Mouse (Mus musculus) midbrain, embryonic 14.5 days (tissue): ENCODE data around the gene Scpep1. TPM values are rescaled to one million over a fixed set of nuclear protein-coding genes. Genes with fewer than 3 reads are reported as not detected.
"Not testable (repeated sequence)": the region's sequence is repeated elsewhere in the genome, so short reads cannot be mapped to it uniquely, and the experiment has no call there.

Experiments used
- ATAC-seq: fragments of 200-750 bp; cut with Nextera tagmentation; 2 replicates; pipeline ENCODE4 v1.8.0; 2017; ENCODE audit warnings: moderate number of reproducible peaks, moderate library complexity; ENCODE audit not compliant: low FRiP score, low TSS enrichment
- DNase-seq: peaks from one replicate; pipeline ENCODE4 v3.0.0-alpha.2; 2015
- H3K27ac ChIP-seq: fragments of 300-500 bp; sonication (generic); replicated peaks from 2 replicates; pipeline ENCODE4 v1.5.1; 2014; ENCODE audit warnings: mild to moderate bottlenecking, low read depth, low read length, moderate library complexity
- H3K27me3 ChIP-seq: fragments of 300-500 bp; sonication (generic); 2 replicates; pipeline ENCODE4 v1.6.1; 2014; ENCODE audit warnings: low read length, control low read depth, mixed read lengths; ENCODE audit not compliant: control insufficient read depth, insufficient read depth
- H3K36me3 ChIP-seq: fragments of 300-500 bp; sonication (generic); 2 replicates; pipeline ENCODE4 v1.6.1; 2014; ENCODE audit warnings: low read length, control low read depth; ENCODE audit not compliant: control insufficient read depth, insufficient read depth
- H3K4me1 ChIP-seq: fragments of 300-500 bp; sonication (generic); 2 replicates; pipeline ENCODE4 v1.6.1; 2014; ENCODE audit warnings: mild to moderate bottlenecking, antibody characterized with exemption, low read length, control low read depth; ENCODE audit not compliant: control insufficient read depth, insufficient read depth
- H3K4me2 ChIP-seq: fragments of 300-500 bp; sonication (generic); 2 replicates; pipeline ENCODE4 v1.6.1; 2014; ENCODE audit warnings: mild to moderate bottlenecking, low read length, moderate library complexity
- H3K4me3 ChIP-seq: fragments of 300-500 bp; sonication (generic); replicated peaks from 2 replicates; pipeline ENCODE4 v1.5.1; 2014; ENCODE audit warnings: low read depth, low read length
- H3K9ac ChIP-seq: fragments of 300-500 bp; sonication (generic); replicated peaks from 2 replicates; pipeline ENCODE4 v1.6.1; 2014; ENCODE audit warnings: mild to moderate bottlenecking, low read length, moderate library complexity
- H3K9me3 ChIP-seq: fragments of 300-500 bp; sonication (generic); 2 replicates; pipeline ENCODE4 v1.6.1; 2016; ENCODE audit warnings: low read length, control low read depth, mixed read lengths; ENCODE audit not compliant: control insufficient read depth
- WGBS: fragments of 180-500 bp; shearing (Covaris S2); extraction: QIAGEN DNeasy Blood & Tissue Kit; methylation state at CpG from one replicate; pipeline ENCODE4 v1.1.7; 2014; 5-methylcytosine and 5-hydroxymethylcytosine counted together
- polyA plus RNA-seq: library from polyadenylated mRNA; unstranded; fragments of >200 nt; fragmentation: Nextera tagmentation; extraction: Ambion mirVana; gene quantifications from 2 replicates; pipeline ENCODE4 v1.2.1, GENCODE M21; 2014

Gene Scpep1
- polyA plus RNA-seq, 1 experiment from 2014 or later: 26.8 TPM

DNA sequence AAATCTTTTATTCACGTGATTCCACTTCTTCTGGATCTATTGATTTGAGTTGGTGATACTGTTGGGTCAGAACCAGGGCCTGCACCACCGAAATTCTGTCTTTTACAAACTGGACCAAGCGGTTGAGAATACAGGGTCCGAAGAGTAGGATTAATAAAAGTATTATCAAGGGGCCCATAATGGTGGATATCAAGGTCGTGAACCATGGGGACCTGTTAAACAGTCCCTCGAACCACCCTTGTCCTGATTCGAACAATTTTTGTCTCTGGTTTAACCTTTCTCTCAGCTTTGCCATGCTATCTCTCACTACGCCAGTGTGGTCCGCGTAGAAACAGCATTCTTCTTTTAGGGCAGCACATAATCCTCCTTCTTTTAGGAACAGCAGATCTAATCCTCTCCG lies 64.4 kb downstream of the Scpep1 start:
- not testable (repeated sequence) for H3K9ac ChIP-seq, H3K27ac ChIP-seq, H3K36me3 ChIP-seq, H3K4me1 ChIP-seq, ATAC-seq, H3K27me3 ChIP-seq, DNase-seq, H3K4me2 ChIP-seq, H3K4me3 ChIP-seq, H3K9me3 ChIP-seq
- 95% methylated on average over 7 of the region's 11 CpGs for WGBS

DNA sequence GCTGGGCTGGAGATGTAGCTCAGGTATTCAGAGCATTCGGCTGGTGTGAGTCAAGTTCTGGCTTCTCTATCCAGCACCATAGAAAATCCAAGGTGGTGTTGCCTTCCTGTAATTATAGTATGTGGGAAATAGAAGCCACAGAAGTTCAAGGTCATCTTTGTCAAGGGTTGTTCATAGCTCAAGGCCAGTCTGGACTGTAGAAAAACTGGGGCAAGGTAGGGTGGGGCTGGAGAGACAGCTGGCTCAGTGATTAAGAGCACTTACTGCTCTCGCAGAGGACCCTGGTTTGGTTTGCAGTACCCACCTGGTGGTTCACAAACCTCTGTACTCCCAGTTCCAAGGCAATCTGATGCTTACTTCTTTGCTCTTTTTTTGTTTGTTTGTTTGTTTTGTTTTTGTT lies 66.3 kb downstream of the Scpep1 start:
- Histone ChIP-seq H3K4me1 (no peaks in the 10 kb centered on the region), H3K4me2 (no peak overlapping the region), H3K9me3 (no peaks in the 10 kb centered on the region), H3K27me3 (no peaks in the 10 kb centered on the region), H3K9ac (no peak overlapping the region), H3K27ac (no peak overlapping the region), H3K36me3 (no peaks in the 10 kb centered on the region), H3K4me3 (no peak overlapping the region)
- DNase-seq (no peak), ATAC-seq (no peak)
- 94% methylated on average over 2 of the region's 2 CpGs for WGBS

DNA sequence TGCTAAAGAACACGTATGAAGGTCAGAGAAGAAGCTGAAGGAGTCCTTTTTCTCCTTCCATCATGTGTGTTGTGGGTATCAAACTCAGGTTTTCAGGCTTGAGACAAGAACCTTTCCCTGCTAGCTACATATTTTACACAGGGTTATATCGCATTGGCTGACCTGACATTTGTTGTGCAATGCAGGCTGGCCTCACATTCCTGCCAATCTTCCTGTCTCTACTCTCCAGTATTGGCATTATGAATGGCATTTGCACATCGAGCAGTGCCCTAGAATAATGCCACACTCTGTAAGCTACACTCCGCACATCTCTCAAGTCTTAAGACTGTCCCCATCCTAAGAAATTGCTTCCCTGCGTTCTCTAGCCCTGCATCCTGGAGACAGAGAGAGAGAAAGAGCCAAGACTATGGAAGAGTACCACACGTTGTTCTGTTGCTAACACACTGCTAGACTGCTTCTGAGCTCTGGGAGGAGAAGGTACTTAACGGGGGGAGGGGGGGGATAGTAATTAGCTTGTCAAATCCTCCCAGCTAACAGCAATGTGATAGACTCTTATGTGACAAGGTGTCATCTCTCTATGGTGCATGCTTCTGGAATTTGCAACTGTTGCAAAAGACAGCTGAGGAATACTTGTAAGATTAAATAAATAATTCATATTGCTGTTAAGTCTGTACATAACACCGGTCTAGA lies 70.7 kb downstream of the Scpep1 start:
- ATAC-seq: no peak
- H3K27ac ChIP-seq: no peak overlapping the region
- no peak overlapping the region for H3K9ac ChIP-seq
- H3K4me2 ChIP-seq: no peak overlapping the region
- no peaks in the 10 kb centered on the region for H3K4me1 ChIP-seq
- no peaks in the 10 kb centered on the region for H3K9me3 ChIP-seq
- DNase-seq: peak; percentile 38
- 64% methylated on average over 8 of the region's 8 CpGs for WGBS
- H3K27me3 ChIP-seq: no peaks in the 10 kb centered on the region
- no peak overlapping the region for H3K4me3 ChIP-seq
- no peaks in the 10 kb centered on the region for H3K36me3 ChIP-seq

DNA sequence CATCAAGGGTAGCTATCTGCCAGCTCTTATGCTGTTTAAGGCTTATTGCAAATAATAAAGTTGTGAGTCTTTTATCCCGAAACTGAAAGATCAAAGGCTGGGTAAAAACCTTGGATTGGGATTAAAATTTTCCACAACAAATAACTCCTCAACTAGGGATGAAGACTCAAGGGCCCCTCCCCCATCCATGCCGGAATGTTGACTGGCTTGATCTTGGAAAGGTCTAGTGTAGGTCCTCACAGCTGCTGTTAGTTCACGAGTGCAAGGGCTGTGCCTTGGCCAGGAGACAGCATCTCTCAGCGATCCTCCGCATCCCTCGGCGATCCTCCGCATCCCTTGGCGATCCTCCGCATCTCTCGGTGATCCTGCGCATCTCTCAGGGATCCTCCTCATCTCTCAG lies 77.3 kb downstream of the Scpep1 start:
- Histone ChIP-seq H3K36me3 (no peaks in the 10 kb centered on the region), H3K9ac (no peak overlapping the region), H3K4me2 (no peak overlapping the region), H3K9me3 (peaks cover 3% of the 10 kb centered on the region; the same call in 1 of the 2 replicates), H3K27me3 (no peaks in the 10 kb centered on the region), H3K4me1 (peaks cover 3% of the 10 kb centered on the region; the same call in 1 of the 2 replicates), H3K4me3 (no peak overlapping the region), H3K27ac (no peak overlapping the region)
- ATAC-seq: no peak
- WGBS: 90% methylated on average over 12 of the region's 12 CpGs
- DNase-seq: no peak

Other genes starting within 250 kb of the Scpep1 start
- gene Msi2, start 237.0 kb downstream of the Scpep1 start, polyA plus RNA-seq: 33.1 and 61.8 TPM in 2 replicates
- gene Akap1, start 90.9 kb downstream of the Scpep1 start, polyA plus RNA-seq: 28.7 and 29.0 TPM in 2 replicates
- gene Elobl, start 11.5 kb upstream of the Scpep1 start, polyA plus RNA-seq: not detected in 2 replicates
- 19.2 and 21.8 TPM in 2 replicates for gene Coil, start 14.8 kb upstream of the Scpep1 start, polyA plus RNA-seq
- 2.0 and 3.9 TPM in 2 replicates for gene Trim25, start 43.9 kb upstream of the Scpep1 start, polyA plus RNA-seq
- gene Dgke, start 111.4 kb upstream of the Scpep1 start, polyA plus RNA-seq: 15.3 and 16.2 TPM in 2 replicates
- not detected in 2 replicates for gene Gm525, start 118.4 kb upstream of the Scpep1 start, polyA plus RNA-seq